Mouse (Mus musculus): ENCODE results near the gene Svs3b. TPM values are rescaled to one million over a fixed set of nuclear protein-coding genes. Genes with fewer than 3 reads are reported as not detected.

Gene Svs3b
- total and polyA plus RNA-seq, 3 experiments: not detected

GRCm38 (mm10) chr2:164212711-164213110, 43.7 kb downstream of the Svs3b start:
- dilution Hi-C loops (cut with MboI; ENCODE audit: extremely low pct_ligation_motif_present, extremely low pct_unique_long_range_greater_than_20kb, low sequenced_read_pairs) (no loop called here), in situ Hi-C loops (cut with MboI; ENCODE audit: low pct_ligation_motif_present, low pct_unique_long_range_greater_than_20kb, low sequenced_read_pairs) (no loop called here)
- Histone ChIP-seq H3K27ac (ENCODE audit: insufficient read depth, low read depth) (no peak overlapping the region), H3K4me2 (ENCODE audit: insufficient read depth, low read depth, poor library complexity, severe bottlenecking) (no peak overlapping the region), H3K27me3 (replicated peaks) (no peaks in the 10 kb centered on the region), H3K79me2 (replicated peaks; ENCODE audit: control insufficient read depth, extremely low read depth, insufficient read depth, poor library complexity, severe bottlenecking) (no peaks in the 10 kb centered on the region), H3K4me1 (ENCODE audit: control insufficient read depth in 1 of 2, insufficient read depth in 2 of 2) (peaks cover 9 to 17% of the 10 kb centered on the region in 2 experiments; a peak in 3 of 4 replicates), H3K36me3 (replicated peaks in 1 of 2; ENCODE audit: control insufficient read depth in 1 of 2, insufficient read depth in 1 of 2, low read length in 1 of 2) (no peaks in the 10 kb centered on the region), H3K9ac (ENCODE audit: insufficient read depth, low read depth) (no peak overlapping the region), H3K9me3 (replicated peaks; ENCODE audit: low read length) (peaks cover 12% of the 10 kb centered on the region), H3K4me3 (replicated peaks in 1 of 3; ENCODE audit: low read depth in 2 of 3, low read length in 2 of 3, poor library complexity in 1 of 3) (no peak overlapping the region)
- DNase-seq (ENCODE audit: extremely low read depth): no peak
- TF ChIP-seq ZNF384 (IDR thresholded peaks at IDR 0.05; ENCODE audit: low read depth, low read length): no peak
- TF ChIP-seq PAX5 (IDR thresholded peaks at IDR 0.05; ENCODE audit: low read length): no peak
- TF ChIP-seq E2F4 (IDR thresholded peaks at IDR 0.05; ENCODE audit: insufficient replicate concordance, low read depth, low read length): no peak
- no peak for TF ChIP-seq UBTF (IDR thresholded peaks at IDR 0.05; ENCODE audit: low read depth, low read length)
- TF ChIP-seq NELFE (IDR thresholded peaks at IDR 0.05; ENCODE audit: low read depth, low read length): no peak
- no peak for TF ChIP-seq ELF1 (IDR thresholded peaks at IDR 0.05; ENCODE audit: low read depth, low read length)
- TF ChIP-seq NRF1 (IDR thresholded peaks at IDR 0.05; ENCODE audit: low read depth, low read length): no peak
- no peak for TF ChIP-seq POLR2AphosphoS2 (IDR thresholded peaks at IDR 0.05; ENCODE audit: low read depth, low read length)
- TF ChIP-seq RCOR1 (conservative IDR thresholded peaks at IDR 0.05; ENCODE audit: low read depth, low read length): no peak
- TF ChIP-seq USF2 (conservative IDR thresholded peaks at IDR 0.05; ENCODE audit: low read depth, low read length): no peak
- no peak for TF ChIP-seq GABPA (IDR thresholded peaks at IDR 0.05; ENCODE audit: insufficient replicate concordance, low read depth, low read length)
- TF ChIP-seq TBP (conservative IDR thresholded peaks at IDR 0.05; ENCODE audit: low read depth, low read length): no peak
- no peak for TF ChIP-seq JUN (IDR thresholded peaks at IDR 0.05; ENCODE audit: insufficient read depth, low read depth, low read length)
- TF ChIP-seq JUND (conservative IDR thresholded peaks at IDR 0.05; ENCODE audit: low read depth, low read length): no peak
- TF ChIP-seq ZMIZ1 (IDR thresholded peaks at IDR 0.05; ENCODE audit: low read depth, low read length): no peak
- TF ChIP-seq MXI1 (IDR thresholded peaks at IDR 0.05; ENCODE audit: low read depth, low read length): no peak

DNA sequence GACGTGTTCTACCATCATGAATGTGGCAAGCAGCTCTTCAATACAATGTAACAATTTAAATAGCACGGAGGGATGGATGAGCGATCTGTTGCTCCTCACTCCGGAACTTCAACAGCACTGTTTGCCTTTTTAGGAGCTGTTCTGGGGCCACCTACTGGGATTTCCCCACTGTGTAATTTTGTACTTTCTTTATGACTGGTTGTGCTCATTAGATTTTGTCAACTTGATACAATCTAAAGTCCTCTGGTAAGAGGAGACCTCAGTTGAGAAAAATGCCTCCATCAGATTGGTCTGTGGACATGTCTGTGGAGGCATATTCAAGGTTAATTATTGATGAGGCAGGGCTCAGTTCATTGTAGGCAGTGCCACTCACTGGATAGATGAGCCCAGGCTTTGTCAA, 45.5 kb downstream of the Svs3b start:
- Histone ChIP-seq H3K36me3 (replicated peaks in 1 of 2; ENCODE audit: control insufficient read depth in 1 of 2, insufficient read depth in 1 of 2, low read length in 1 of 2) (no peaks in the 10 kb centered on the region), H3K27ac (ENCODE audit: insufficient read depth, low read depth) (peak overlapping the region; percentile 72), H3K9ac (ENCODE audit: insufficient read depth, low read depth) (no peak overlapping the region), H3K27me3 (replicated peaks) (no peaks in the 10 kb centered on the region), H3K4me3 (replicated peaks in 1 of 3; ENCODE audit: low read depth in 2 of 3, low read length in 2 of 3, poor library complexity in 1 of 3) (no peak overlapping the region), H3K4me2 (ENCODE audit: insufficient read depth, low read depth, poor library complexity, severe bottlenecking) (peak overlapping the region; percentile 46), H3K4me1 (ENCODE audit: control insufficient read depth in 1 of 2, insufficient read depth in 2 of 2) (peaks cover 9 to 19% of the 10 kb centered on the region in 2 experiments; a peak in 3 of 4 replicates), H3K9me3 (replicated peaks; ENCODE audit: low read length) (peaks cover 12% of the 10 kb centered on the region), H3K79me2 (replicated peaks; ENCODE audit: control insufficient read depth, extremely low read depth, insufficient read depth, poor library complexity, severe bottlenecking) (no peaks in the 10 kb centered on the region)
- in situ Hi-C loops (cut with MboI; ENCODE audit: low pct_ligation_motif_present, low pct_unique_long_range_greater_than_20kb, low sequenced_read_pairs): no loop called here
- dilution Hi-C loops (cut with MboI; ENCODE audit: extremely low pct_ligation_motif_present, extremely low pct_unique_long_range_greater_than_20kb, low sequenced_read_pairs): no loop called here
- DNase-seq (ENCODE audit: extremely low read depth): peak; percentile 89
- TF ChIP-seq HCFC1 (IDR thresholded peaks at IDR 0.05; ENCODE audit: low read depth, low read length): no peak
- TF ChIP-seq EP300 (IDR thresholded peaks at IDR 0.05; ENCODE audit: low read length): peak; percentile 99
- TF ChIP-seq MEF2A (IDR thresholded peaks at IDR 0.05; ENCODE audit: borderline replicate concordance, low read depth, low read length): peak; percentile 90
- TF ChIP-seq E2F4 (IDR thresholded peaks at IDR 0.05; ENCODE audit: insufficient replicate concordance, low read depth, low read length): no peak
- peak; percentile 56; the same call in 1 of the 2 replicates for TF ChIP-seq TBP (conservative IDR thresholded peaks at IDR 0.05; ENCODE audit: low read depth, low read length)
- peak; percentile 71 for TF ChIP-seq ETS1 (conservative IDR thresholded peaks at IDR 0.05; ENCODE audit: low read depth, low read length)
- peak; percentile 87; the same call in 1 of the 2 replicates for TF ChIP-seq RCOR1 (conservative IDR thresholded peaks at IDR 0.05; ENCODE audit: low read depth, low read length)
- TF ChIP-seq MAFK (IDR thresholded peaks at IDR 0.05; ENCODE audit: insufficient replicate concordance, low read length): peak; percentile 33; the same call in 1 of the 2 replicates
- TF ChIP-seq ZMIZ1 (IDR thresholded peaks at IDR 0.05; ENCODE audit: low read depth, low read length): no peak
- TF ChIP-seq USF1 (IDR thresholded peaks at IDR 0.05; ENCODE audit: low read depth, low read length): no peak
- no peak; the same call in none of the 2 replicates for TF ChIP-seq RAD21 (IDR thresholded peaks at IDR 0.05; ENCODE audit: low read depth, low read length)
- no peak for TF ChIP-seq ZC3H11A (IDR thresholded peaks at IDR 0.05; ENCODE audit: low read depth, low read length)
- peak; percentile 100 for TF ChIP-seq JUND (conservative IDR thresholded peaks at IDR 0.05; ENCODE audit: low read depth, low read length)
- no peak for TF ChIP-seq POLR2A (IDR thresholded peaks at IDR 0.05; ENCODE audit: low read depth, low read length)
- peak; percentile 68 for TF ChIP-seq TCF12 (IDR thresholded peaks at IDR 0.05; ENCODE audit: low read depth, low read length)
- TF ChIP-seq ZKSCAN1 (IDR thresholded peaks at IDR 0.05; ENCODE audit: borderline replicate concordance, low read depth, low read length): no peak
- no peak for TF ChIP-seq SIN3A (IDR thresholded peaks at IDR 0.05; ENCODE audit: low read length)
- TF ChIP-seq CHD2 (IDR thresholded peaks at IDR 0.05; ENCODE audit: low read length): peak; percentile 76
- TF ChIP-seq USF2 (conservative IDR thresholded peaks at IDR 0.05; ENCODE audit: low read depth, low read length): no peak
- no peak for TF ChIP-seq MYC (IDR thresholded peaks at IDR 0.05; ENCODE audit: low read depth, low read length)
- no peak for TF ChIP-seq ZNF384 (IDR thresholded peaks at IDR 0.05; ENCODE audit: low read depth, low read length)
- no peak for TF ChIP-seq MAX (IDR thresholded peaks at IDR 0.05; ENCODE audit: low read length)
- no peak for TF ChIP-seq CTCF (conservative IDR thresholded peaks at IDR 0.05 in 1 of 2, IDR thresholded peaks at IDR 0.05 in 1 of 2; ENCODE audit: low read depth in 2 of 2, low read length in 2 of 2)
- peak; percentile 100 for TF ChIP-seq IRF4 (IDR thresholded peaks at IDR 0.05; ENCODE audit: low read depth, low read length)

All from CH12.LX (cell line).